Mouse (Mus musculus): Measurements from ENCODE around the gene Thoc6. TPM values are rescaled to one million over a fixed set of nuclear protein-coding genes. Genes with fewer than 3 reads are reported as not detected.

The Thoc6 gene
- polyA plus RNA-seq, 1 experiment from 2014 or later = 56.3 TPM

DNA sequence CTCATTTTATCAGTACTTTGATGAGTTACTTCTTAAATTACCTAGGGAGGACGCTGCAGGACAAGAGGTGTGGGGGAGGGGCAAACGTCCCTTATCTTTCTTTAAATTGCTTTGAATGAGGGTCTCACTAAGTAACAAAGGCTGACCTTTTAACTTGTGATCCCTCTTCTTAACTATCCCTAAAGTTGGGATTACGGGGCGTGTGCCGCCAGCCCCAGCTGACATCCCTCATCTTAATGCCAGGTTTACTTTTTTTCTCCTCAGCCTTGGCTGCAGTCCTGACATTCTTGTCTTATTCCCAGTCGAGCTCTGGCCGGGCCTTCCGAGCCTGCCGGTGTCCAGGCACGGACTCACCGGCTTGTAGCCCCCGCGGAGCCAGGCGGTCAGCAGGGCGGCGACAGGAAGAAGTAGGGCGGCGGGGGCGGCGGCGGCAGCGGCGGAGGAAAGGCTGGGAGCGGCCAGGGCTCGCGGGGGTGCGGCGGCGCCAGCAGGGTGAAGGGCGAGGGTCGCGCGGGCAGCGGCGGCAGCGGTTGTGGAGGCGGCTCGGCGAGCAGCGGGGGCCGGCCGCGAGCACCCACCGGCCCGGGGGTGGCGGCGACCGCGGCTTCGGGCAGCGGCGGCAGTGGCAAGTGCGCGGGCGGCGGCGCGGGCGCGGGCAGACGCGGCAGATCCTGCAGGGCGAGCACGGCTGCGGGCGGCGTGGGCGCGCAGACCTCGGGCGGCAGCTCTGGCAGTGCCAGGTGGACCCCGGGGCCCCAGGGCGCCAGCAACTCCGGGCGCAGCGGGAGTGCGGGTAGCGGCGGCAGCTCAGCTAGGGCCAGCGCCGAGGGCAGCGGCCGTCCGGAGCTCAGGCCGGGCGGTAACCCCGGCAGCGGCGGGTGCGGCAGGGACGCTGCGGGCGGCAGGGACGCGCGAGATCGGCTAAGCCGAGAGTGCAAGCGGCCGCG is 25.7 kb upstream of the Thoc6 start:
- H3K27ac ChIP-seq = no peak overlapping the region
- no peaks in the 10 kb centered on the region for H3K36me3 ChIP-seq
- peaks cover 43% of the 10 kb centered on the region for H3K27me3 ChIP-seq
- WGBS = under 1% methylated on average over 97 of the region's 101 CpGs
- peaks cover 27% of the 10 kb centered on the region for H3K4me1 ChIP-seq (replicated peaks)
- no peaks in the 10 kb centered on the region for H3K9me3 ChIP-seq
- peak overlapping the region; percentile 58 for H3K9ac ChIP-seq (replicated peaks)
- H3K4me3 ChIP-seq (replicated peaks) = peak overlapping the region; percentile 63
- ATAC-seq (ENCODE audit: insufficient number of reproducible peaks, insufficient read depth, low FRiP score, low TSS enrichment, low read depth) = 0 out of 2 replicates have a peak, but pooled peaks have one; percentile 18
- peak overlapping the region; percentile 100 for H3K4me2 ChIP-seq

DNA sequence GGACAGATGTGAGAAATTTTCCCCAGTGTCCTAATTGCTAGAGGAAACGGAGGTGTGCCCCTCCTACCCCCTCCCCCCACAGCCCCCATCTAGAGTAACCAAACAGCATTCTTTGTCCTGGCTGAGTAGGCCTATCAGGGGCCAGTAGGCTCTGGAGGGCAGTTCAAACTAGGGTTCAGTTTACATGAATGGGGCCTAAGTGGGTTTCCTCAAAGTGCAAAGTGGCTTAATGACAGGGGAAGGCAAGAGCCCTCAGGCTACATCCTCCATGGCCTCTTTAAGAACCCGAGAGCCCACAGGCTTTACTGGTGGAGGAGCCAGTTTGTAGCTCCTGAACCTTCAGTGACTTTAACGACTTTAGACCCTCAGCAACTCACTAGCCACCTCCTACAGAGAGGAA is 22.1 kb upstream of the Thoc6 start:
- no peaks in the 10 kb centered on the region for H3K36me3 ChIP-seq
- peaks cover 34% of the 10 kb centered on the region for H3K27me3 ChIP-seq
- H3K27ac ChIP-seq = no peak overlapping the region
- H3K4me1 ChIP-seq (replicated peaks) = peaks cover 27% of the 10 kb centered on the region
- no peak overlapping the region for H3K4me3 ChIP-seq (replicated peaks)
- H3K9me3 ChIP-seq = no peaks in the 10 kb centered on the region
- peak; percentile 69; the same call in 1 of the 2 replicates for ATAC-seq (ENCODE audit: insufficient number of reproducible peaks, insufficient read depth, low FRiP score, low TSS enrichment, low read depth)
- no peak overlapping the region for H3K9ac ChIP-seq (replicated peaks)
- WGBS = 11% methylated on average over 3 of the region's 3 CpGs
- H3K4me2 ChIP-seq = no peak overlapping the region

DNA sequence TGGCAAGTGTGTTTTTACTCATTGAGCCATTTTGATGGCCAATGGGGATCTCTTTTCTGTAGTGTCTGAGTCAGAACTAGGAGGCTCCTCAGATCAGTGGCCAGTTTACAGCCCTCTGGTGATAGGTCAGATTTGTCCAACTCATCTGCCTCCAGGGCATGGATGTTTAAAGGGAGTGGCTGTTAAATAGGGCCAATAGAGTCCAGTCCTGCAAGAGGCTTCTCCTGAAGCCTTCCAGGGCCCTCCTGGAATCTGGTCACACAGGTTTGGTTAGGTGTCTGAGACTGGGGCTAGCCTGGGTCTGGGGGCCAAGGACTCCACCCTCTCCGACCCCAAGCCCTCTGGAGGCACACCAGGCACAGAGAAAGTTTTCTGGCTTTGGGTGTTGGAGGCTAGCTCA is 20.8 kb upstream of the Thoc6 start:
- Histone ChIP-seq H3K4me2 (no peak overlapping the region), H3K9me3 (no peaks in the 10 kb centered on the region), H3K27me3 (peaks cover 20% of the 10 kb centered on the region), H3K9ac (replicated peaks) (no peak overlapping the region), H3K36me3 (no peaks in the 10 kb centered on the region), H3K4me3 (replicated peaks) (no peak overlapping the region), H3K27ac (no peak overlapping the region), H3K4me1 (replicated peaks) (peaks cover 22% of the 10 kb centered on the region)
- ATAC-seq (ENCODE audit: insufficient number of reproducible peaks, insufficient read depth, low FRiP score, low TSS enrichment, low read depth) = no peak
- 59% methylated on average over 1 of the region's 1 CpGs for WGBS

DNA sequence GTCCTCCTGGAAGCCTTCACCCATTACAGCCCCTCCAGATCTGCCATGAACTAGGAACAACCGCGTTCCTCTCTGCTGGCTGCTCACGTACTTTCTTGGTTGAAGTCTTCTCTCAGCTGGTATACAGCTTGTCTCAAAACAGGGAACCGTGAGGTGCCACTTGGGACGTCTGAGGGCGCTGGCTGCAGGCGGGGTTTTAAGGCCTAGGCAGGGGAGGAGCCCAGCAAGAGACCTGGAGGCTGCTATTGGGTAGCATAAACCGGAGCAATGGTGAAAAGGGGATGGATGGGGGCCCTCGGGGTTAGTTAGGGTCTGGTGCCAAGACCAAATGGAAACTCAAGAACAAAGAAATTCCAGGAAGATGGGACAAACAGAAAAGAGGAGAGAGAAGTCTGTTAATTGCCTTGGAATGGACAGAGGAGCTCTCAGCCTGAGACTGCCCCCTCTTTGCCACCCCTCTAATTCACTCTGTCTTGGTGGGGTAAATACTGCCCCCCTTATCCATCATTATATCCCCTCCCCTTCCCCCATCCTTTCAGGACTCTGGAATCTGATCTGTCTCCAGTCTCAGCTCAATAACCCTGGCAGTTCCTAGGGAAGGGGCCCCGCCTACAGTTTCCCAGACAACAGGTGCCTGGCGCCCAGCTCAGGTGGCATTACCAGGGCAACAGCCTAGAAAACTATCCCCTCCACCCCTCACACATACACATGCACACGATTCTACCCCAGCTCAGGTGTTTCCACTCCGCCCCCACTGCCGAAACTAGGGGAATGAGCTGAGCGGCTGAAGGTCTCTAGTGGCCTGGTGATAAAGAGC is 10.4 kb upstream of the Thoc6 start, which contains the start of gene Cldn9:
Cldn9 (minus strand) TSS at position 171 of the 817 bp plus-strand sequence.
- Histone ChIP-seq H3K4me3 (replicated peaks) (peak within 1 kb of the TSS; percentile 28), H3K36me3 (no peaks in the 10 kb centered on the region), H3K4me1 (replicated peaks) (peaks cover 32% of the 10 kb centered on the region), H3K9me3 (no peaks in the 10 kb centered on the region), H3K4me2 (peak within 1 kb of the TSS; percentile 48), H3K27me3 (peaks cover 59% of the 10 kb centered on the region), H3K9ac (replicated peaks) (peak within 1 kb of the TSS; percentile 50), H3K27ac (peak within 1 kb of the TSS; percentile 23; the same call in 1 of the 2 replicates)
- WGBS = 11% methylated on average over 15 of the region's 15 CpGs
- peak; percentile 83 for ATAC-seq (ENCODE audit: insufficient number of reproducible peaks, insufficient read depth, low FRiP score, low TSS enrichment, low read depth)

- Histone ChIP-seq H3K4me2 (peak overlapping the region; percentile 48), H3K27me3 (peaks cover 68% of the 10 kb centered on the region)
- ATAC-seq (ENCODE audit: insufficient number of reproducible peaks, insufficient read depth, low FRiP score, low TSS enrichment, low read depth) = 0 out of 2 replicates have a peak, but pooled peaks have one; percentile 5
These were observed 9.5 kb upstream of the Thoc6 start for GRCm38 (mm10) chr17:23683226-23683625.

DNA sequence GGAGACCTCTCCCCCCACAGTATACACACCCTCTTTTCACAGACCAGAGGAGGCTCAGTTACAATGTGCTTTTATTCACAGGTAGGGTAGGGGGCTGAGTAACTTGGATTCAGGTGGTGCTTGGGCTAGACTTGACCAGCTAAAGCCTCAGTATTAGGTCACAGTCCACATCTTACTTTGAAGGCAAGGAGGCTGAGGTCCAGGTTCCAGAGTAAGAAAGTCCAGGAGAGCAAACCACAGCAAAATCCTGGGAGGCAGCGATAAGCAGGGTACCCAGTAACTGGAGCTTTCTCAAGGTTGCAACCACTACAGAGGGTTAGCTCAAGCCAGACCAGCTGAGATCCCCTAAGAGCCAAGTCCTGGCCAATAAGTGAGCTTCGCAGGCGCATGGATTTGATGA is 8.8 kb upstream of the Thoc6 start:
- 62% methylated on average over 3 of the region's 3 CpGs for WGBS
- Histone ChIP-seq H3K36me3 (no peaks in the 10 kb centered on the region), H3K4me1 (replicated peaks) (peaks cover 34% of the 10 kb centered on the region), H3K4me2 (peak overlapping the region; percentile 48), H3K9ac (replicated peaks) (no peak overlapping the region), H3K4me3 (replicated peaks) (peak overlapping the region; percentile 28), H3K27me3 (peaks cover 73% of the 10 kb centered on the region), H3K27ac (no peak overlapping the region), H3K9me3 (no peaks in the 10 kb centered on the region)
- ATAC-seq (ENCODE audit: insufficient number of reproducible peaks, insufficient read depth, low FRiP score, low TSS enrichment, low read depth) = no peak

More at GRCm38 (mm10) chr17:23683226-23683625, 9.5 kb upstream of the Thoc6 start:
- Histone ChIP-seq H3K27ac (no peak overlapping the region), H3K9me3 (no peaks in the 10 kb centered on the region), H3K9ac (replicated peaks) (peak overlapping the region; percentile 50), H3K4me1 (replicated peaks) (peaks cover 34% of the 10 kb centered on the region), H3K36me3 (no peaks in the 10 kb centered on the region), H3K4me3 (replicated peaks) (peak overlapping the region; percentile 28)
- WGBS = 12% methylated on average over 15 of the region's 15 CpGs

- H3K27ac ChIP-seq = no peak overlapping the region
- H3K4me1 ChIP-seq (replicated peaks) = peaks cover 34% of the 10 kb centered on the region
- ATAC-seq (ENCODE audit: insufficient number of reproducible peaks, insufficient read depth, low FRiP score, low TSS enrichment, low read depth) = no peak
- no peaks in the 10 kb centered on the region for H3K9me3 ChIP-seq
- H3K36me3 ChIP-seq = no peaks in the 10 kb centered on the region
- H3K4me3 ChIP-seq (replicated peaks) = no peak overlapping the region
- H3K9ac ChIP-seq (replicated peaks) = no peak overlapping the region
- peaks cover 73% of the 10 kb centered on the region for H3K27me3 ChIP-seq
- WGBS = 64% methylated on average over 4 of the region's 4 CpGs
- 0 out of 2 replicates have a peak overlapping the region, but pooled peaks have one; percentile 48 for H3K4me2 ChIP-seq
These were observed 8.4 kb upstream of the Thoc6 start for GRCm38 (mm10) chr17:23682092-23682491.

GRCm38 (mm10) chr17:23681086-23681485 is 7.4 kb upstream of the Thoc6 start:
- 65% methylated on average over 10 of the region's 10 CpGs for WGBS
- Histone ChIP-seq H3K4me2 (no peak overlapping the region), H3K27me3 (peaks cover 80% of the 10 kb centered on the region), H3K9me3 (no peaks in the 10 kb centered on the region), H3K4me1 (replicated peaks) (peaks cover 42% of the 10 kb centered on the region), H3K4me3 (replicated peaks) (no peak overlapping the region), H3K27ac (no peak overlapping the region), H3K9ac (replicated peaks) (no peak overlapping the region), H3K36me3 (no peaks in the 10 kb centered on the region)
- ATAC-seq (ENCODE audit: insufficient number of reproducible peaks, insufficient read depth, low FRiP score, low TSS enrichment, low read depth) = no peak

DNA sequence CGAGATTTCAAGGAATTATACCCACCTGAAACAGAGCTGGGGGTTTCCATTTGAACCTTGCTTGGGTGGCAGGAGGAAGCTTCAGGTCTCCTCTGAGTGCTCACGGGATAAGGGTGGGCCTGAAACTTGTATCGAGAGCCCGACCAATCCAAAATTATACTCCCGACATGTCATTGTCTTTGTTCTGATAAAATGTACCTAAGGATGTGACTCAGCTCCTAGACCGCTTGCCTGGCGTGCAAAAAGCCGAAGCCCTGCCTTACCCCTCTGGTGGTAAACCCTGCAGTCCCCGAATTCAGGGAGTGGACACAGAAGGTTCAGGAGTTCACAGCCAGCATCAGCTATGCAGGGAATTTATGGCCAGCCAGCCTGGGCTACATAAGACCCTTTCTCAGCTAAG is 6.7 kb upstream of the Thoc6 start:
- ATAC-seq (ENCODE audit: insufficient number of reproducible peaks, insufficient read depth, low FRiP score, low TSS enrichment, low read depth) = no peak
- 75% methylated on average over 9 of the region's 9 CpGs for whole genome bisulfite sequencing
- peaks cover 49% of the 10 kb centered on the region for H3K4me1 ChIP-seq (replicated peaks)
- H3K36me3 ChIP-seq = no peaks in the 10 kb centered on the region
- H3K27ac ChIP-seq = no peak overlapping the region
- 0 out of 2 replicates have a peak overlapping the region, but pooled peaks have one; percentile 55 for H3K4me2 ChIP-seq
- H3K4me3 ChIP-seq (replicated peaks) = no peak overlapping the region
- no peaks in the 10 kb centered on the region for H3K9me3 ChIP-seq
- peaks cover 86% of the 10 kb centered on the region for H3K27me3 ChIP-seq
- no peak overlapping the region for H3K9ac ChIP-seq (replicated peaks)

- Histone ChIP-seq H3K4me1 (replicated peaks) (peaks cover 55% of the 10 kb centered on the region), H3K4me3 (replicated peaks) (peak within 1 kb of the TSS; percentile 36), H3K36me3 (no peaks in the 10 kb centered on the region), H3K9ac (replicated peaks) (no peak within 1 kb of the TSS), H3K9me3 (no peaks in the 10 kb centered on the region), H3K27me3 (peaks cover 90% of the 10 kb centered on the region), H3K4me2 (peak within 1 kb of the TSS; percentile 55), H3K27ac (no peak within 1 kb of the TSS)
- ATAC-seq (ENCODE audit: insufficient number of reproducible peaks, insufficient read depth, low FRiP score, low TSS enrichment, low read depth) = no peak
- WGBS = 2% methylated on average over 38 of the region's 38 CpGs
These were observed 5.6 kb upstream of the Thoc6 start, which contains the start of gene Cldn6 for GRCm38 (mm10) chr17:23679127-23679835. TSS of gene Cldn6 (plus strand) at chr17:23679249.

All from limb, embryonic 12.5 days (tissue).